Mouse (Mus musculus) embryonic facial prominence, embryonic 14.5 days (tissue): ENCODE results near the gene Dppa5a. TPM values are rescaled to one million over a fixed set of nuclear protein-coding genes. Genes with fewer than 3 reads are reported as not detected.
A peak's percentile ranks its signal among the peaks of the same experiment; 100 is the strongest.
"Not testable (repeated sequence)": the region's sequence is repeated elsewhere in the genome, so short reads cannot be mapped to it uniquely, and the experiment has no call there.

Experiments used
- ATAC-seq: fragments of 200-750 bp; cut with Nextera tagmentation; 2 replicates; pipeline ENCODE4 v1.8.0; 2017; ENCODE audit warnings: low read depth, moderate number of reproducible peaks, moderate TSS enrichment
- DNase-seq: peaks from one replicate; pipeline ENCODE4 v3.0.0-alpha.2; 2015; ENCODE audit warnings: low spot score
- H3K27ac ChIP-seq: fragments of 300-500 bp; sonication (generic); replicated peaks from 2 replicates; pipeline ENCODE4 v1.5.1; 2014; ENCODE audit warnings: low read depth, mild to moderate bottlenecking, low read length, moderate library complexity
- H3K27me3 ChIP-seq: fragments of 300-500 bp; sonication (generic); replicated peaks from 2 replicates; pipeline ENCODE4 v1.6.1; 2014; ENCODE audit warnings: low read length; ENCODE audit not compliant: control insufficient read depth, insufficient read depth
- H3K36me3 ChIP-seq: fragments of 300-500 bp; sonication (generic); 2 replicates; pipeline ENCODE4 v1.6.1; 2014; ENCODE audit warnings: low read length, mixed read lengths; ENCODE audit not compliant: control insufficient read depth, insufficient read depth
- H3K4me1 ChIP-seq: fragments of 300-500 bp; sonication (generic); 2 replicates; pipeline ENCODE4 v1.6.1; 2014; ENCODE audit warnings: antibody characterized with exemption, low read length; ENCODE audit not compliant: control insufficient read depth, insufficient read depth
- H3K4me2 ChIP-seq: fragments of 300-500 bp; sonication (generic); 2 replicates; pipeline ENCODE4 v1.6.1; 2014; ENCODE audit warnings: low read depth, mild to moderate bottlenecking, low read length, moderate library complexity, mixed read lengths
- H3K4me3 ChIP-seq: fragments of 300-500 bp; sonication (generic); 2 replicates; pipeline ENCODE4 v1.5.1; 2014; ENCODE audit warnings: low read depth, mild to moderate bottlenecking, low read length
- H3K9ac ChIP-seq: fragments of 300-500 bp; sonication (generic); 2 replicates; pipeline ENCODE4 v1.6.1; 2014; ENCODE audit warnings: low read depth, mild to moderate bottlenecking, low read length, moderate library complexity, mixed read lengths
- H3K9me3 ChIP-seq: fragments of 300-500 bp; sonication (generic); 2 replicates; pipeline ENCODE4 v1.6.1; 2016; ENCODE audit warnings: low read length; ENCODE audit not compliant: control insufficient read depth
- WGBS: fragments of 180-500 bp; shearing (Covaris S2); extraction: QIAGEN DNeasy Blood & Tissue Kit; methylation state at CpG from one replicate; pipeline ENCODE4 v1.1.7; 2014; 5-methylcytosine and 5-hydroxymethylcytosine counted together
- polyA plus RNA-seq: library from polyadenylated mRNA; unstranded; fragments of >200 nt; fragmentation: Nextera tagmentation; extraction: Ambion mirVana; gene quantifications from 2 replicates; pipeline ENCODE4 v1.2.1, GENCODE M21; 2014

The Dppa5a gene
- polyA plus RNA-seq, 1 experiment from 2014 or later, result not detected

- Histone ChIP-seq H3K9me3 (no peaks in the 10 kb centered on the region), H3K4me3 (no peak overlapping the region), H3K36me3 (no peaks in the 10 kb centered on the region), H3K27me3 (no peaks in the 10 kb centered on the region), H3K4me1 (no peaks in the 10 kb centered on the region), H3K9ac (no peak overlapping the region), H3K27ac (no peak overlapping the region), H3K4me2 (no peak overlapping the region)
- ATAC-seq (peak; percentile 50; the same call in 1 of the 2 replicates), DNase-seq (no peak)
- WGBS, result 61% methylated on average over 3 of the region's 3 CpGs
Observed at GRCm38 (mm10) chr9:78347004-78347403, 21.0 kb downstream of the Dppa5a start.

GRCm38 (mm10) chr9:78345235-78345634 lies 22.7 kb downstream of the Dppa5a start:
- DNase-seq, H3K9me3 ChIP-seq, H3K27ac ChIP-seq, H3K36me3 ChIP-seq, H3K4me2 ChIP-seq, H3K9ac ChIP-seq, H3K4me1 ChIP-seq, H3K4me3 ChIP-seq, H3K27me3 ChIP-seq, ATAC-seq: not testable (repeated sequence)
- WGBS, result 63% methylated on average over 4 of the region's 4 CpGs

- DNase-seq, H3K9ac ChIP-seq, H3K4me3 ChIP-seq, H3K9me3 ChIP-seq, H3K4me2 ChIP-seq, H3K27me3 ChIP-seq, H3K36me3 ChIP-seq, H3K27ac ChIP-seq, H3K4me1 ChIP-seq, ATAC-seq: not testable (repeated sequence)
- WGBS, result 84% methylated on average over 8 of the region's 9 CpGs
Observed at GRCm38 (mm10) chr9:78343055-78343454, 24.9 kb downstream of the Dppa5a start.

- H3K27me3 ChIP-seq, H3K27ac ChIP-seq, H3K4me2 ChIP-seq, ATAC-seq, DNase-seq, H3K9ac ChIP-seq, H3K36me3 ChIP-seq, H3K4me1 ChIP-seq, H3K4me3 ChIP-seq, H3K9me3 ChIP-seq: not testable (repeated sequence)
- 85% methylated on average over 4 of the region's 4 CpGs for WGBS
Observed at GRCm38 (mm10) chr9:78342494-78342893, 25.5 kb downstream of the Dppa5a start.

GRCm38 (mm10) chr9:78340324-78340723 lies 27.7 kb downstream of the Dppa5a start:
- not testable (repeated sequence) for H3K4me2 ChIP-seq, H3K27ac ChIP-seq, H3K9me3 ChIP-seq, ATAC-seq, H3K36me3 ChIP-seq, H3K4me3 ChIP-seq, H3K4me1 ChIP-seq, H3K27me3 ChIP-seq, H3K9ac ChIP-seq
- DNase-seq, result peak; percentile 34
- WGBS, result 12% methylated on average over 8 of the region's 8 CpGs

- H3K9me3 ChIP-seq, H3K27me3 ChIP-seq, H3K4me2 ChIP-seq, H3K9ac ChIP-seq, ATAC-seq, H3K27ac ChIP-seq, H3K36me3 ChIP-seq, H3K4me1 ChIP-seq, H3K4me3 ChIP-seq: not testable (repeated sequence)
- DNase-seq, result peak; percentile 19
Observed at GRCm38 (mm10) chr9:78337050-78337449, 30.9 kb downstream of the Dppa5a start.

DNA sequence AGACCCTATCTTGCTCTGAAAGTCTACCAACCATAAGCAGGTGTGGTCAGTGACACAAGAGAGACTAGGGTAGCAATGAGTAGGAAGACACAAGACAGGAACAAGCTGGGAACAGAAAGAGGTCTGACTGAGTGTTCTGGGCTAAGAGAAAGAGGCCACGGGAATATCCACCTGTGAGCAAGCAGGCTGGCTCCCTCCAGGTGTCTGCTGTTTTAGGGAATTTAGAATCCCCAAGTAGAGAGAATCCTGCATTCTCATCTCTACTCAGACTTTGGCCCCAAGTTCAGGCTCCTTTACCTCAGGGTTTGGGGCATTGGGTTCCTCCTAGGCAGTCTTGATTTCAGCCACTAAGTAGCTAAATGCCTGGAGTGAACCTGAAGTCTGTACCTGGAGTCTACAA lies 40.7 kb downstream of the Dppa5a start, which contains the start of gene Omt2b:
Gene Omt2b, plus strand, starts transcription at position 301 of the 400 bp plus-strand sequence.
- not testable (repeated sequence) for H3K4me3 ChIP-seq, ATAC-seq, H3K27ac ChIP-seq, H3K9me3 ChIP-seq, H3K4me1 ChIP-seq, H3K4me2 ChIP-seq, H3K9ac ChIP-seq, H3K36me3 ChIP-seq, DNase-seq, H3K27me3 ChIP-seq
- 64% methylated on average over 1 of the region's 1 CpGs for WGBS

GRCm38 (mm10) chr9:78319499-78319898 lies 48.5 kb downstream of the Dppa5a start:
- H3K9me3 ChIP-seq, result no peaks in the 10 kb centered on the region
- no peaks in the 10 kb centered on the region for H3K36me3 ChIP-seq
- no peak for DNase-seq
- no peaks in the 10 kb centered on the region for H3K4me1 ChIP-seq
- no peak overlapping the region for H3K27ac ChIP-seq
- H3K4me3 ChIP-seq, result no peak overlapping the region
- H3K27me3 ChIP-seq, result no peaks in the 10 kb centered on the region
- 19% methylated on average over 1 of the region's 1 CpGs for WGBS
- no peak for ATAC-seq
- no peak overlapping the region for H3K9ac ChIP-seq
- H3K4me2 ChIP-seq, result no peak overlapping the region
